26 mouse cellular contexts compared by ENCODE assay signal in genomic region chr17:50488406-50488805, GRCm38 (mm10).
"Had no signal": no experiment of that assay in that cellular context is flagged by ENCODE, and none has a peak within 500 bp of the region (broad histone marks: within the 10 kb centered on the region; RNA-seq: fewer than 3 reads in every experiment).

No protein-coding gene starts in this region.

- H3K36me3 ChIP-seq: embryonic facial prominence, embryonic 10.5 days; embryonic facial prominence, embryonic 12.5 days; embryonic facial prominence, embryonic 13.5 days; embryonic facial prominence, embryonic 15.5 days; forebrain, embryonic 10.5 days; forebrain, embryonic 12.5 days; forebrain, embryonic 15.5 days had no signal

- DNase-seq: cerebellum, adult 8-10 months; cerebellum, adult 9-10 months; cerebellum, adult 9-11 months; cerebellum, postnatal 10 days; cerebellum, postnatal 14 days; cerebellum, postnatal 25 days; cerebellum, postnatal 36 days; embryo, embryonic 11 days; forebrain, postnatal 0 days; gastrocnemius, adult 2 months; gastrocnemius, postnatal 10 days; gastrocnemius, postnatal 14 days; gastrocnemius, postnatal 25 days; gastrocnemius, postnatal 36 days; heart, adult 2 months had no signal

- H3K4me3 ChIP-seq: embryonic facial prominence, embryonic 10.5 days; embryonic facial prominence, embryonic 12.5 days; embryonic facial prominence, embryonic 13.5 days; embryonic facial prominence, embryonic 15.5 days; erythroblast, embryonic 14.5 days; forebrain, embryonic 10.5 days; forebrain, embryonic 12.5 days; forebrain, embryonic 13.5 days; forebrain, embryonic 15.5 days; gastrocnemius, adult 2 months; heart, adult 2 months had no signal

- H3K9me3 ChIP-seq: embryonic facial prominence, embryonic 10.5 days; embryonic facial prominence, embryonic 12.5 days; embryonic facial prominence, embryonic 13.5 days; embryonic facial prominence, embryonic 15.5 days; forebrain, embryonic 10.5 days; forebrain, embryonic 12.5 days; forebrain, embryonic 13.5 days; forebrain, embryonic 15.5 days had no signal

- H3K27me3 ChIP-seq: embryonic facial prominence, embryonic 12.5 days; embryonic facial prominence, embryonic 13.5 days; embryonic facial prominence, embryonic 15.5 days; forebrain, embryonic 12.5 days; forebrain, embryonic 13.5 days; forebrain, embryonic 15.5 days had no signal

- ATAC-seq: forebrain, embryonic 13.5 days; forebrain, embryonic 14.5 days; forebrain, embryonic 15.5 days; forebrain, embryonic 16.5 days; forebrain, postnatal 0 days had no signal

- H3K4me1 ChIP-seq: embryonic facial prominence, embryonic 12.5 days; embryonic facial prominence, embryonic 13.5 days; forebrain, embryonic 10.5 days; forebrain, embryonic 12.5 days; forebrain, embryonic 13.5 days had no signal

- H3K4me2 ChIP-seq: embryonic facial prominence, embryonic 12.5 days; embryonic facial prominence, embryonic 13.5 days; embryonic facial prominence, embryonic 15.5 days; forebrain, embryonic 12.5 days; forebrain, embryonic 13.5 days; forebrain, embryonic 15.5 days had no signal

- H3K9ac ChIP-seq: embryonic facial prominence, embryonic 12.5 days; embryonic facial prominence, embryonic 13.5 days; embryonic facial prominence, embryonic 15.5 days; forebrain, embryonic 12.5 days; forebrain, embryonic 13.5 days; forebrain, embryonic 15.5 days; forebrain, postnatal 0 days had no signal

- H3K27ac ChIP-seq: embryonic facial prominence, embryonic 10.5 days; embryonic facial prominence, embryonic 12.5 days; embryonic facial prominence, embryonic 13.5 days; embryonic facial prominence, embryonic 15.5 days; forebrain, embryonic 10.5 days; forebrain, embryonic 12.5 days; forebrain, embryonic 13.5 days; forebrain, embryonic 15.5 days; gastrocnemius, adult 2 months; heart, adult 2 months had no signal
